Comparison of ENCODE assay signal across 1 mouse cellular context in the genomic region with DNA sequence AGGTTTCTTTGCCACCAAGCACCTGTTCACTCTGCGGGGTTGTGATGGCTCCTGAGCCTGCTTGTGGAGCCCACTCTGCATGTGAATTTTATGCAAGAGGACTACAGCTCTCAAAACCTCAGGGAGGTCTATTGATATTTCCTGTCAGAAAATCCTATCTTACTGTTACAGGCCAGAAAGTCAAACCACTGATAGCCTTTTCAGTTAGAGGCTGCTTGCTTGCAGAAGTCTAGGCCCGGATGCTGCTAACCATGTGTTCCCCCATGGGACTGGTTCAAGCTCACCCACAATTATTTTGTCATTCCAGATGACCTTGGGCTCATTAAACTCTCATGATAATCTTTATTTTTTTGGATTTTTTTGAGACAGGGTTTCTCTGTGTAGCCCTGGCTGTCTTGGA.
TF ChIP-seq lines count a peak whose summit lies in the region.

No protein-coding gene starts in this region.

TF ChIP-seq in MEL, 35 proteins besides CTCF, POLR2A, EP300 and RAD21 (continued from another document):
- TF ChIP-seq MAFK (IDR thresholded peaks at IDR 0.05; ENCODE audit: borderline replicate concordance, low read depth, low read length) (no peak), JUND (IDR thresholded peaks at IDR 0.05; ENCODE audit: low read depth, low read length) (no peak)
